Mouse (Mus musculus): ENCODE results near the gene Tmem11.
"Not testable (repeated sequence)": the region's sequence is repeated elsewhere in the genome, so short reads cannot be mapped to it uniquely, and the experiment has no call there.

Tmem11 gene

GRCm38 (mm10) chr11:60878675-60879294 lies at the start of gene Tmem11:
Tmem11 (minus strand) TSS chr11:60879272.
- peak; percentile 92 to 97 for DNase-seq

GRCm38 (mm10) chr11:60927264-60927663 lies 48.2 kb upstream of the Tmem11 start:
- DNase-seq = peak; percentile 82 to 83

- DNase-seq = no peak
These were observed 45.9 kb upstream of the Tmem11 start for GRCm38 (mm10) chr11:60924981-60925380.

- no peak for DNase-seq
These were observed 45.4 kb upstream of the Tmem11 start for GRCm38 (mm10) chr11:60924498-60924897.

GRCm38 (mm10) chr11:60922964-60923363 lies 43.9 kb upstream of the Tmem11 start:
- DNase-seq = no peak

- DNase-seq = no peak
These were observed 43.1 kb upstream of the Tmem11 start for GRCm38 (mm10) chr11:60922195-60922594.

GRCm38 (mm10) chr11:60920021-60920420 lies 40.9 kb upstream of the Tmem11 start:
- no peak for DNase-seq

- DNase-seq = no peak
These were observed 36.1 kb upstream of the Tmem11 start for GRCm38 (mm10) chr11:60915201-60915600.

GRCm38 (mm10) chr11:60914491-60914890 lies 35.4 kb upstream of the Tmem11 start, which contains the start of gene Natd1:
Natd1 (minus strand) TSS chr11:60914750.
- DNase-seq = no peak

GRCm38 (mm10) chr11:60913301-60914196 lies 34.5 kb upstream of the Tmem11 start:
- peak; percentile 88 to 89 for DNase-seq

GRCm38 (mm10) chr11:60912525-60912973 lies 33.5 kb upstream of the Tmem11 start:
- no peak for DNase-seq

GRCm38 (mm10) chr11:60909626-60910025 lies 30.6 kb upstream of the Tmem11 start:
- DNase-seq = no peak

GRCm38 (mm10) chr11:60908073-60908472 lies 29.0 kb upstream of the Tmem11 start:
- no peak for DNase-seq

GRCm38 (mm10) chr11:60906449-60906848 lies 27.4 kb upstream of the Tmem11 start:
- no peak for DNase-seq

- DNase-seq = no peak
These were observed 26.5 kb upstream of the Tmem11 start for GRCm38 (mm10) chr11:60905407-60906120.

- DNase-seq = no peak
These were observed 24.6 kb upstream of the Tmem11 start for GRCm38 (mm10) chr11:60903661-60904061.

- DNase-seq = no peak
These were observed 23.4 kb upstream of the Tmem11 start for GRCm38 (mm10) chr11:60902486-60902885.

- no peak for DNase-seq
These were observed 22.9 kb upstream of the Tmem11 start for GRCm38 (mm10) chr11:60902001-60902400.

GRCm38 (mm10) chr11:60895915-60896314 lies 16.8 kb upstream of the Tmem11 start:
- no peak for DNase-seq

- no peak for DNase-seq
These were observed 11.7 kb upstream of the Tmem11 start for GRCm38 (mm10) chr11:60890744-60891143.

- no peak for DNase-seq
These were observed 11.2 kb upstream of the Tmem11 start for GRCm38 (mm10) chr11:60890286-60890685.

- no peak for DNase-seq
These were observed 10.8 kb upstream of the Tmem11 start for GRCm38 (mm10) chr11:60889861-60890260.

GRCm38 (mm10) chr11:60886986-60887385 lies 7.9 kb upstream of the Tmem11 start:
- not testable (repeated sequence) for DNase-seq
